Mouse (Mus musculus) kidney, postnatal 14 days (tissue): ENCODE results near the gene Sipa1l2.
A peak's percentile ranks its signal among the peaks of the same experiment; 100 is the strongest.

Source experiments
- DNase-seq: peaks from one replicate; pipeline ENCODE4 v3.0.0; 2022; ENCODE audit warnings: mixed read lengths

Gene Sipa1l2

DNA sequence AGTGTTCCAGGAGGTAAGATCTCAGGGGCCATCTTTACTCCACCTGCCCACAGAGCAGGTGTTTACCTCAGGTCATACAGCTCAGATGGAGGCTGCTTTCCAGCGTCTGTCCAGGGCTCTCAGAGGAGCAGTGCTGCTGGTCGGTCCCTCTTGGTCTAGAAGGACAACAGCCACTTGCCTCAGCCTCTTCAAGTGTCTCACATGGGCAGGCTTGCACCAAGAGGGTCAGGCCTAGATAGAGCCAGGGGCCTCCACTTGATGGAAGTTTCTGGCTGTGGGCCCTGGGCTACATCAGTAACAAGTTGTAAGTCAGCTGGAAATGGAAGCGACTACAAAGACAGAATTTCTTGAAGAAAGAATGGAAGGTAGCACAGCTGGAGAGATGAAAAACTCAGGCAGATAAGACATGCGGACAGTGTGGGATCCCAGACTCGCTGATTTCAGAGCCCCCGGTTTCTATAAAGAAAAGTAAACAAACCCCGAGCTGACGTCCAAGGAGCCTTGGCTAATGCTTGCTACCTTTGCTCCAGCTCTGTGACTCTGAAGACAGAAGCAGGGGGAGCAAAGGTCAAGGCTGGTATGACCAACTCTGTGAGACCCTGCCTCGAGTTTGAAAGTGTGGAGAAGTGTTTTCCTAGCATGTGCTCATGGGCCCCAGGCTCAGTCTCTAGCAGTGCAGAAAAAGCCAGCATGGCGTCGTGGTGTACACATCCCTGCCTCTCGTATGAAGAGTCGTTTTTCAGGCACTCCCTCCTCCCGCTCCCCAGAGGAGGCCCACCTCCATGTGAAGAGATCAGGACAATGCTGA, 58.5 kb downstream of the Sipa1l2 start:
- no peak for DNase-seq

DNA sequence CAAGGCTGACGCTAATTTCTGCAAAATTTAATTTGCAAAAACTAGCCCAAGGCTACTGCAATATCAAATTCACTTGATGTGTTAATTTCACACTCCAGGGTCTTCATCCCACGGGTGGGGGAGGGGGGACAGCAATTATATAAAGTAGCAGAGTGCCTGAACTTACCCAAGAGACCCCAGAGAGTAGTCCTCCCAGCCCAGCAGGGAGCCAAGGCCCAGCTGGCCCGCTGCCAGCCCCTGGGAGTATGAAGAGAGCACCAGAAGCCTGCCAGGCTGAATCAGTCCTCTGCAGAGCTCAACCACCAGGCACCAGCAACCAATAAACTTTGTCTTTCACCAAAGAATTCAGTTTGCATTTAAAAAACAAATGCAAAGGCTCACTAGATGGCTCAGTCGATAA, 59.8 kb downstream of the Sipa1l2 start:
- DNase-seq: peak; percentile 58

DNA sequence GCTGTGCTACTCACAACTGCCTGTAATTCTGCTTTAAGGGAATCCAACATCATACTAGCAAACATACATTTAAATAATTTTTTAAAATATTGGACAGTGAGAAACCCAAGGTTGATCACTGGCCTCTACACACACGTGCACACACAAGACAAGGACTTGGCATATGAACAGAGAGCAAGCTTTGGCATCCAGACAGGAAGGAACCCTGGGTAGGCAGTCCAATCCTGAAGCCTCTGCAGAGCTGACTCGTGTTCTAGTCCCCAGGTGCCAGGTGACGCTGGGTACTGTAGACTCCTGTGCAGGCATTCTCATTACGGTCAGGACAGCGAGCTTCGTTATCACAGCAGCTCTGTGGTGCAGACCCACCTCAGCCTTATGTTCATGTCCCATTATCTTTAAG, 60.4 kb downstream of the Sipa1l2 start:
- no peak for DNase-seq

DNA sequence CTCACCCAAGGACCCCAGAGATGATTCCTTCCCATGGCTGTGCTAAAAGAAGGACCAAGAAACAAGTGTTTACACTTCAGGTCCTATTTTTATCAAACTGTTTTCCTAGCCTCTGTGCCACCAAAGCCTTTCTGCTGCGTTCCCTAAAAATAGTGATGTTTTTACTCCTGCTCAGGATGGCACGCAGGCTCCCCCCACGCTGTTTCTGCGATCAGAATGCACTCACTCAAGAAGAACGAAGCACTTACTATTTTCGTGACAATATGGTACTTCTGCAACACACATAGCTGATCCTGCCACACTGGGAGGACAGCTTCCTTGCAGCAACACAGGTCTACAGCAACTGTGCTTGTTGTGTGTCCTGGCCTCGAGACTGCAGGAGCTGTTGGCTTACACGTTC, 62.3 kb downstream of the Sipa1l2 start:
- DNase-seq: no peak

DNA sequence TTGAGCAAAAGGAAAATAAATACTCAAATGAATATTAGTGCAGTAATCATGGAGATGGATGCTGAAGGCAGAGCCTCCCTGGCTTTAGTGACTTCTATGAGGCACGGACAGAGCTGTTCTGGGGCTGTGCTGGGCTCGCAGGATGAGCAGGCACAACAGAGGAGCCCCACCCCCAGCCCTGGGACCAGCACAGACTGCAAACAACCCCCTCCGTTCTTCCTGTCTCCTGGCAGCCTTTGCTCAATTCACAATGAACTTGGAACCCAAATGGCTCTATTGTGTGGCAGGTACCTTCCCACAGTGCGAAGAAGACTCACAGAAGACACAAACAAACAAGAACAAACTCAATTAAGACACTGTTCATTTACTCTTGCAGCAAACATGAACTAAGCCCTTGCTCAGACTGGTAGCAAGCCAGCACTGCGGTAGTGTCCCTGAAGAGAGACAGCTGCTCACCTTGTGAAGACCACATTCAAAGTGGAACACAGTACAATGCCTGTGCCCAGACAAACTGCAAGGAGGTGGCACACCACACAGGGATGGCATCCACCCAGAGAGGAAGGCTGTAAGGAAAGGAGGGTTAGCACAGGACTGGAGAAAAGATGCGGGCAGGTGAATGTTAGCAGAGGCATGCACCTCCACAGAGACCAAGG, 64.9 kb downstream of the Sipa1l2 start:
- peak; percentile 48 for DNase-seq

DNA sequence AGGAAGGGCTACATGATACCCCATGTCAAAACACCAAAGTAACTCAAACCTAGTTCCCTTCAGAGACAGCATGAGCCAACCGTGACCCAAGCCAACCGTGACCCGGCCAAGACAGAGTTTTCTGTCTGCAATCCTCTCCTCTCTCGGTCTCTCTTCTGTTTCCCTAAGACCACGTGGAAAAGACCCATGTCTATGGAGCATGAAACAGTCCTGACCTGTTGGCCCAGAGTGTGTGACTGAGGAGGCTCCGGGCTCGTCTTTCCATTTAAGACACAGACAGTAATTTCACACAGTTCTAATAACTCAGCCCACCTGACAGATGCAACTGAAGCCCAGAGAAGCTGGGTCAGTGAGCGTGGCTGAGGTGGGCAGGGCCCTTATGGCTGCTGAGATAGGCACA, 65.8 kb downstream of the Sipa1l2 start:
- DNase-seq: no peak

DNA sequence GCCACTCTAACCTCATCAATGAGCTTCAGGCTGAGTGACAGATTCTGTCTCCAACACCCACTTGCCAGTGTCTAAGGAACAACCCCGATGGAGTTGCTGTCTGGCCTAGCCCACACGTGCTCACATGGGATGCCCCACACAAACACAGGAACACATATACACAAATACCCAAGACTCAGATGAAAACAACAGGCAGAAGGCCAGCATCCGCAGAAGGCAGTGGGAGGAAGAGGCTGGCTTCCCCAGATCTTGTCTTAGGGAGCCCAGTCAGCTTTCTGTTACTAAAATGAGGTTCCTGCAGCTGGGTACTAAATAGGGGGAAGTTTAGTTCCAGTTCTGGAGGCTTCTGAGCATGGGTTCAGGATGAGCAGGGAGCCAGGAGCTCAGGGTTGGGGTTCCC, 66.8 kb downstream of the Sipa1l2 start:
- DNase-seq: no peak

DNA sequence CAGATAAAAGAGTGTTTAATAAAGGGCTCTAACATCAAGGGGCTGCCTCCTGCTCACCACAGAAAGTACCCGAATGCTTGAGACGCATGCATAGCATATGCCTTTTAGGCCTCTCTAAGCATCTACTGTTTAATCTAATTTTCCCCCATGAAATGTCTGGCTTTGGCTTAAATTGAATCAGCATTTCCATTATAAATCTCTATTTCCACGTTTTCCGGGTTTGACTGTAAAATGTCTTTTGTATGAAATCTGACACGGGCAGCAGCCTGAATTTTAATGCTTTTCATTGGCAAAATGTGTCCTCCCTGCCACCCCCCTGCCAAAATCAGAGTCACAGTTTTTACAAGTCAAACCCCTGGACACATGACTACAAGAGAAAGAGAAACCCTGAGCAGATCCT, 69.6 kb downstream of the Sipa1l2 start:
- no peak for DNase-seq

DNA sequence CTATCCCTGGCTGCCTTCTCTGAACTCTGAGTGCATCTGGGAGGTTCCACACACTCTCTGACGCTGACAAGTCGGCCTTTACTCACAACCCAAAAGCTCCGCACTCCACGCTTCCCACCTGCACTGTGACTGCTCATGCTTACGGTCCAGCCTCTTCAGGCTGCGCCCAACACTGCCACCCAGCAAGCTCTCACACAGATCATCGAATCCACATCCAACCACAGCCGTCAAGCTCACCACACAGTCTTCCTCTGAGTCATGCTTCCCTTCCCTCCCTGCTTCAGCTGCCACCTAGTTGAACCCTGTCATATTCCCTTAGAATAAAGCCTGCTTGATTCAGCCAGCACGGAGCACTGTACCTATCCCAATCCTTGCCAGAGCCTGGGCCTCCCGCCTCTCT, 71.1 kb downstream of the Sipa1l2 start:
- no peak for DNase-seq

DNA sequence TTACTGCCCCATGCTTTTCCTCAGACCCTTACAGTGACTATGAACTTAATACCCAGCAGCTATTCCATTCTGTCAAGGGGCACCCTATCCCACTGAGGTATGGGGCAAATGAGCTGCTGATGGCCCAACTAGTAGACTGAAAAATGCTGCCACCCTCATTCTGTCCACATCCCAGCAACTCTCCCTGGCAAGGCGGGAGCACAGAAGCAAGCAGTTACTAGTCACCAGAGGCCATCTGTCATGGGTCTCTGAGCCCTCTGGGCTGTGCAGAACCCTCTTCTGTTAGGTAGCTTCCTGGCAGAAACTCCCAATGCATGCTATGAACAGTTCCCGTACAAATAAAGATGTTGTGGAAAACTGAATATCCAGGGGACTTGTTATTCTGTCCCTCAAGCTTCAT, 74.1 kb downstream of the Sipa1l2 start:
- DNase-seq: no peak

DNA sequence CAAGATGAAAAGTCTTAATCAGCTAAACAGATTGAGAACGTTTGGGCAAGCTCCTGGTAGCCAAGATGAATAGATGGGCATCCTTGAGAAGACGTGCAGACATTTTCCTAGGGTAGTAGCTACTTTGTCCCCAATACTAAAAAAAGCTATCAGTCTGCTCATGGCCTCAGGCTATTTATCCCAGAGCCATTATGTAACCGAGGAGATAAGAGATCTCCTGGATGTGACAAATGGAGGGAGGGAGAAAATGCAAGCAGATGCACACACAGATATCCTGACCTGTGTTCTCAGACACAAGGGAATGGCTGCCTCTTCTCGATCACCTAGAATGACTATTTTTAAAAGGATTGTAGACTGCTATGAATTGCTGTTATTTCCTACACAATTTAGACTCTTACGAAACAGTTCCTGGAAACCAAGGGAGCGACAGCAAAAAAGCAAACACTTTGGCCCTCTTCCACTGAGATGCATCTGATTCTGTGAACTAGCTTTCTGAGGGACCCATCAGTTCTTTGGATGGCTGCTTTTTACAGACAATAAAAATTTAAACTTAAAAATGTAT, 76.3 kb downstream of the Sipa1l2 start:
- DNase-seq: no peak

DNA sequence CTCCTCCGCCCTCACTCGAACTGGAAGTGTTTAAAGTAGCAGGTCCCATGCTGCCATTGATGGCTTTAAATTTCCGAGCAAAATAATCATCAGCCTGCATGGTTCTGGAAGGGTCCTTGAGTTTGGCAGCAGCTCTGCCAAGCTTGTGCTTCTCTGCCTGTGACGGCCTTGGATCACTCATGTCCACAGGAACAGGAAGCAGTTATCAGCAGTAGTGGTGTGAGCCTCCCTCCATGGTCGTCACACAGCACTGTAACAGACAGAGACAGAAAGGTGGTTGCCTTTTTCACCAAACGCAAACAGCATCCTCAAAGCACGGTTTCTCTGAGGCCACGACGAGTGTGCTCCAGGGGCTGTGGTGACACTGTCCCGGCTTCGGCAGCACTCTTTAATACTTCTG, 77.2 kb downstream of the Sipa1l2 start:
- DNase-seq: no peak

DNA sequence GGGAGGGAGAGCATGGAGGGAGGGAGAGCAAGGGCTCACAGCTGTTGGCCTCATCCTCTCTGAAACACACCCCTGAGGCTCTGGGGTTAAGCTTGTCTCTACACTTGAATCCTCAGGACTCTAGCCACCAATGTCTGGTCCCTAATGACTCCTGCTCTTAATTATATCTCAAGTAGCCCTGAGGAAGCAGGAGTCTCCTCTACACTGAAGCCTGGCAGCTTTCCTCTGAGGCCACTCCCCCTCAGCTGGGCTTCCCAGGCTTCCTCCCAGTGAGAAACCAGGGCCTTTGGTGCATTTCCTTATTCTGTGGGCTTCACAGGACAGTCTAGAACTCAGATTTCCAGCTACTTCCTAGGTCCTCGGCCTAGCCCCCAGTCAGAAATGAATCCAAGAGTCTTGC, 80.9 kb downstream of the Sipa1l2 start:
- DNase-seq: peak; percentile 55

DNA sequence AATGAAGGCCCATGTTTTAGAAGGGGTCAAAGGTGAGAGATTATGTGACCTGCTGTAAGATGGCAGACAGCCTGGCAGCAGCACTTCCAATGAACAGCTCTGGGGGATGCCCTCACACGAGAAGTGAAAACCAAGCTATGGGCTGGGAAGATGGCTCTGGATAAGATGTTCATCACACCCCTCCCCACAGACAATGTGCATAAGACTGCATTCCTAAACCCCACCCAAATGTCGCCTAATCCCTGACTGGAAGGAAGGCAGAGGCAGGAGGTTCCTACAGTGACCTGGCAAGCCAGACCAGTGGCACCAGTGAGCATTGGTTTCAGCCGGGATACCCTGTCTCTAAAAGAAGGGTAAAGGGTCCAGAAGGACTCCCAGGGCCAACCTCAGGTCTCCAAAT, 83.9 kb downstream of the Sipa1l2 start:
- no peak for DNase-seq

DNA sequence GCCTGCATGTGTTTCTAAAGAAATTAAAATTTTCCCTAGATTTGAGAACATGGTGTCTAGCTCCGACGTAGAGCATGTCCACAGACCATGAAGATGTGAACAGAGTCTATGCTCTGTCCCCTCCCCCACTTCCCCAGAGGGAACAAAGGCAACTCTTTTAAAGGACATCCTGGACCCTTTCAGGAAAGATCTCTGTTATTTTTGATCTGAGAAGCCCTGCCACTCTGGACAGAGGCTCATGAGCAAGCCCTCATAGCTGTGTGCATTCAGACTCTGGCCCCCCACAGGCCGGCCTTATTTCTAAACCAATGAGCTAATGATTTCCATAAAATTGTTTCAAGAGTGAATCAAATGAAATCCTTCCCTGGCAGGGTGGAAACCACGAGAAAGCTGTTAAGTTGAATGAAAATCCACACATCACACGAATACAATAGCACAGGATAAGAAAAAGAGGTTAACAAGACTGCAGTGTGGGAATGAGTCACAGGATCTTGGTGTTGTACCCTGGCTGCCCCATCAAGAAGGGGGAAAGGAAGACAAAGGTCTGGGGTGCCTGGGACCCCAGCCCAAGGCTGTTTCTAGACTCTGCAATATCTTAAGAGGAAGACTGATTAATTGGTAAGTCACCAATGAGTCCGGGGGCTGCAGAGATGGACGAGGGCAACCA, 84.9 kb downstream of the Sipa1l2 start:
- DNase-seq: no peak

DNA sequence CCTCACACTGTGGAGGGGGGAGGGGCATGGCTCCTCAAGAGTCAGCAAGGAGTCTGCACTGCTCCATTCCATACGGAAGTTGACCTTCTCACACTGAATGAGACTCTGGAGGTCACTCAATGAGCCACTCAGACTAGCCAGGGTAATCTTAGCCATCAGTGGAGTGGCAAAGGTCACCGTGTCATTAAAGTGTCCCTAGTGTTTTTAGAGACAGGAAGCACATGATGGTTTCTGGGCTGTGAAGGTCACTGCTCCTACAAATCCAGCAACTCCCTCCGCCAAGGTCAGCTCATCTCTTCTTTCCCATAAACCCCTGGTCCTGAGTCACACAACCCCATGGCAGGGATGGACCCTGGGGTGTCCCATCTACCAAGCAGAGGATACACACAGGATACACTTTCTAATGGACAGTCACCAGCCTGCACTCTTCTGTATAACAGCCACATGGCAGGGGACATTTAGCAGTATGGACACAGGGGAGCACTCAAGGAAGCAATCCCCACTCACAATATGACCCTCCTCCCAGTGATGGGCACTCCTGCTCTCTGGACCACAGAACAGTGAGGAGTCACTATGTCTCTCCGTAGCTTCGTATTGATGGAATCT, 87.0 kb downstream of the Sipa1l2 start:
- no peak for DNase-seq

DNA sequence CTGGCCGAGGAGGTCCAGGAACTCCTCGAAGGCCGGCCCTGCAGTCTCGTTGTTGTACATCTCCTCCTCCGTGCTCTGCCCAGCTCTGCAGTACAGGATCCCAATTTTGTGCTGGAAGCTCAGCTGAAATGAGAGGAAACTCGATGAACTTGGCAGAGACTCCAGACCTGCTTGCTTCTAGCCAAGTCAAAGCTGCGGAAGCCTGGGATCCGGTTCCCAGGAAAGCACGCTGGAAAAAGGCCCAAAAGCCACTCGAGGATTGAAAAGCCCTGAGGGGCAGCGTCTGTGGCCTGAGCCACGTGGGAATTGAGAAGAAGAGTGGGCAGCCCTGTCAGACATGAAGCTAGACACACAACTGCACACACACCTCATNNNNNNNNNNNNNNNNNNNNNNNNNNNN, 94.7 kb downstream of the Sipa1l2 start:
- peak; percentile 69 for DNase-seq

DNA sequence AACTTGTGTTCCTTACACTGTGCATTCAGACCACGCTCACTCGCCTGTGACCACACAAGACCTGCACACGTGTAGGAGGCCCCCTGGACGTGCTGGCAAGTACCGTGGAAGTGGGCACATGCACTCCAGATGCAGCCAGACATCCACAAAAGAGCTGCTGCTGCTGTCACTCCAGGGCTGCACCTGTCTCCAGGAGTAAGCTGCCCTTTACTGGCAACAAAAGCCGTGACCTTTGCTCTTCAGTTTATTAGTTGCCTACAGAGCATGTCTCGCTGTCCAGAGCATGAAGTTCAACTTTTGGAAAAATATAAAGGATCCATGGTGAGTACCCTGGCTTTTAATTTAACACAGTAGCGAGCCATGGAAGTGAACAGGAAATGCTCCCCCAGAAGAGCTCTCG, 98.2 kb downstream of the Sipa1l2 start:
- peak; percentile 27 for DNase-seq

DNA sequence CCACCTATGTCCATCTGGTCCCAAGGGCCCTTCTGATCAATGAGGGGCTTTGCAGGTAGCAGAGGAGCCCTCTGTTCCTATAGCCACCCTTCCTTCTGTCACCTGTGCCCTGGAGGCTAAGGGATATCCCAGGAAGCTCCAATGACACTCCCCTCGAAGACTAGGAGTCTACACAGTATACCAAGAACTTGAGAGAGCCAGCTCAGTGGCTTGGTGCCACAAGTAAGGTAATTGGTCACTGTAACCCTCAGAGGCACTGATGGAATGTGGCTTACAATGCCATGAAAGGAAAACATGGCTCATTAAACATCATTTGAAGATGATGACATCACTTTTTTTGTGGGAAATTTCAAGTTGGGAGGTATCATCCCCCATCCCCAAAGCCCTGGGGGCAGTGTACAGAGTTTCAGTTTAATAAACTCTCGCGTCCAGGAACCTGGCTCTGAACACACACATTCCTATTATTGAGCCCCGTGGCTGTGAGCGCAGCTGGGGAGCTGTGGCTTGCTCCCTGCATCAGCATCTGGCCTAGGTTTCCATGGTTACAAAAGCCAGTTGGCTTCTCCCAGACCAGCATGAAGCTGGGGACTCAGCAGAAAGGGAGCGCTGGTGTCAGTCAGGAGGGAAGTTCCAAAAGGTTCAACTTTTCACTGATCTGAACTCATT, 104.3 kb downstream of the Sipa1l2 start:
- DNase-seq: peak; percentile 38

DNA sequence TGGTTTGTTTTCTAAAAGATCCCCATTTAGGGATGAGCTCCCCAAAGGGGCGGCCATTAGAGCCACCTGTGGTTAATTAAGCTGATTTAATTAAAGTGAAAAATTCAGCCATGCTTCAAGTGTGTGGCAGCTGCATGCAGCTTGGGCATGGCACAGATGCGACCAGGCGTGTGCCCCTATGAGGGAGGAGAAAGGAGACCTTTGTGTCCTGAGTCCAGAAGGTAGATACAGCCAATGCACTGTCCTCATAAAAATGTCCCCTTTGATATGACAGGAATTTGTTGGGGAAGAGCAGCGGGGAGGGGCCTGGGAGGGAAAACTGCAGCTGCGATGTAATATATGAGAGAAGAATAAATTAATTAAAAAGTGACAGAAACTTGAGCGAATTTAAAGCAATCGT, 106.7 kb downstream of the Sipa1l2 start:
- no peak for DNase-seq

DNA sequence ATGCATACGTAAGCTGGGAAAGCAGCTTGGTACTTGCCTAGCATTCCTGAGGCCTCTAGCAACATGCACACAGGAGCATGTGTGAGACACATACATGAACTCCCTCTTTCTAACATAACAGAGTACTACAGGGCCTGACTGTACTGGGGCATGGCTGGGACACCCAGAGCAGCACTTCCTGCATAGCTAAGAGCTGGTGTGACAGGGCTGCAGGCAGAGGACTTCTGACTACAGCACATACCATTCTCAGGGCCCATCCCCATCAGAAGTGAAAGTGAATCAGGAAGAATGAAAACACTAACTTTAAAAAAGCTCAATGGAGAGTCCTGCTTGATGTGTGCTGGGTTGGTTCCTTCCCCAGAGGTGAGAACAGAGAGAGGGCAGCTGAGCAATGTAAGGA, 108.1 kb downstream of the Sipa1l2 start:
- peak; percentile 34 for DNase-seq

DNA sequence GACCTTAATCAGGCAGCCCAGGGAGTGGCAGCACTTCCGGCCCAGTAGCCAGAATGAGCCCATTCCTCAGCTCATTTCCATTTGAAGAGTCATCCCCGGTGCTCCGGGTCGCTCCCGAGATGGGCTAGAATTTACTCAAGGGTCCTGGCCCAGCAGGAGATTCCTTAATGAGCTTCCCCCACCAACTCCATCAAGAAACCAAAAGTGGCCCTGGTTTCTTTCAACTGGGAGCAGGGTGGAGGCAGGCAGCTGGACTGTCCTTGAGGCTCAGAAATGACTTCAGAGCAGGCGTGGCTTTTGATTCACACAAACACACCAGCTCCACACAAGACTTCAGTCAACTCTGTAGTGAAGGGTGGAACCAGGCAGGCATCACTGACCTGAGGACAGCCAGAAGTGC, 109.0 kb downstream of the Sipa1l2 start:
- DNase-seq: no peak

DNA sequence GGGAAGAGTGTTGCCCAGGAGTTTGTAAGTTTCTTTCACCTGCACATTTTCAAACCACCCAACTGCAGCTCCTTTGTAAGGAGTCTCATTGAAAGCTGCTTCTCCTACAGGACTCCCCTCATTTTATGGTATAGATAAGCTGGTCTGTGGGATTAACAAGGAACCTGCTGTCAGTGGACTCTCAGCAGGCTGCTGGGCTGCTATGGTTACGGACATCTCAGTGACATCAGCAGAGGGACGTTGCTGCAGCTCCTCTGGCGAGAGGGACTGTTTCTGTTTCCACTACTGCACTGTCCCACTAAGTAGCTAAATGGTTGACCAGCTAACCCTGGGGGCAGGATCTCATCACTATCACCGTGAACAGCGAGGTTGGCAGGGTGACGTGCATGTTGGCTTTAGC, 120.6 kb downstream of the Sipa1l2 start:
- DNase-seq: no peak
